Mouse (Mus musculus): ENCODE data around the gene Gm10190. TPM values are rescaled to one million over a fixed set of nuclear protein-coding genes. Genes with fewer than 3 reads are reported as not detected.

Gene Gm10190
- 1.2 TPM in 2 replicates for polyA plus RNA-seq (2014; fragmentation: Nextera tagmentation; extraction: Ambion mirVana)

- peak; percentile 95 for ATAC-seq (ENCODE audit: insufficient number of reproducible peaks, insufficient read depth, low FRiP score, low read depth)
- Histone ChIP-seq H3K27me3 (ENCODE audit: control insufficient read depth, insufficient read depth, low read length) (no peaks in the 10 kb centered on the region), H3K9ac (ENCODE audit: low read length) (peak within 1 kb of the TSS; percentile 74), H3K4me1 (ENCODE audit: control insufficient read depth in 2 of 2, insufficient read depth in 2 of 2, low read length in 2 of 2) (peaks cover 0 to 7% of the 10 kb centered on the region in 2 experiments; a peak in 2 of 4 replicates), H3K4me3 (ENCODE audit: control insufficient read depth in 1 of 2, insufficient read depth in 1 of 2, low read depth in 1 of 2, low read length in 2 of 2) (peak within 1 kb of the TSS; percentile 43 to 44), H3K27ac (replicated peaks in 1 of 2; ENCODE audit: control insufficient read depth in 1 of 2, insufficient read depth in 1 of 2, low read depth in 2 of 2, low read length in 2 of 2) (peak within 1 kb of the TSS; percentile 13 to 39; a peak in 2 of 4 replicates), H3K4me2 (ENCODE audit: low read length) (peak within 1 kb of the TSS; percentile 79), H3K36me3 (ENCODE audit: control insufficient read depth, insufficient read depth, low read length) (no peaks in the 10 kb centered on the region), H3K9me3 (ENCODE audit: control insufficient read depth, low read length) (no peaks in the 10 kb centered on the region)
- 3% methylated on average over 80 of the region's 102 CpGs for WGBS
Measured at GRCm38 (mm10) chr17:80372989-80373725, at the start of gene Gm10190. Gm10190 (minus strand) TSS chr17:80373541.

GRCm38 (mm10) chr17:80420998-80421397, 47.7 kb upstream of the Gm10190 start:
- peaks cover 58% of the 10 kb centered on the region for H3K36me3 ChIP-seq (ENCODE audit: control insufficient read depth, insufficient read depth, low read length)

GRCm38 (mm10) chr17:80418572-80419210, 45.4 kb upstream of the Gm10190 start:
- Histone ChIP-seq H3K9me3 (ENCODE audit: control insufficient read depth, low read length) (no peaks in the 10 kb centered on the region), H3K4me1 (ENCODE audit: control insufficient read depth in 2 of 2, insufficient read depth in 2 of 2, low read length in 2 of 2) (no peaks in the 10 kb centered on the region), H3K9ac (ENCODE audit: low read length) (no peak overlapping the region), H3K27me3 (ENCODE audit: control insufficient read depth, insufficient read depth, low read length) (no peaks in the 10 kb centered on the region), H3K4me2 (ENCODE audit: low read length) (no peak overlapping the region), H3K36me3 (ENCODE audit: control insufficient read depth, insufficient read depth, low read length) (peaks cover 79% of the 10 kb centered on the region), H3K27ac (replicated peaks in 1 of 2; ENCODE audit: control insufficient read depth in 1 of 2, insufficient read depth in 1 of 2, low read depth in 2 of 2, low read length in 2 of 2) (no peak overlapping the region), H3K4me3 (ENCODE audit: control insufficient read depth in 1 of 2, insufficient read depth in 1 of 2, low read depth in 1 of 2, low read length in 2 of 2) (no peak overlapping the region)
- 85% methylated on average over 10 of the region's 10 CpGs for WGBS
- no peak for ATAC-seq (ENCODE audit: insufficient number of reproducible peaks, insufficient read depth, low FRiP score, low read depth)

More at GRCm38 (mm10) chr17:80420998-80421397, 47.7 kb upstream of the Gm10190 start:
- Histone ChIP-seq H3K9me3 (ENCODE audit: control insufficient read depth, low read length) (no peaks in the 10 kb centered on the region), H3K4me3 (ENCODE audit: control insufficient read depth in 1 of 2, insufficient read depth in 1 of 2, low read depth in 1 of 2, low read length in 2 of 2) (no peak overlapping the region), H3K4me2 (ENCODE audit: low read length) (no peak overlapping the region), H3K27me3 (ENCODE audit: control insufficient read depth, insufficient read depth, low read length) (no peaks in the 10 kb centered on the region), H3K9ac (ENCODE audit: low read length) (no peak overlapping the region), H3K4me1 (ENCODE audit: control insufficient read depth in 2 of 2, insufficient read depth in 2 of 2, low read length in 2 of 2) (no peaks in the 10 kb centered on the region), H3K27ac (replicated peaks in 1 of 2; ENCODE audit: control insufficient read depth in 1 of 2, insufficient read depth in 1 of 2, low read depth in 2 of 2, low read length in 2 of 2) (no peak overlapping the region)
- no peak for ATAC-seq (ENCODE audit: insufficient number of reproducible peaks, insufficient read depth, low FRiP score, low read depth)
- 94% methylated on average over 1 of the region's 1 CpGs for WGBS

GRCm38 (mm10) chr17:80411182-80411581, 37.8 kb upstream of the Gm10190 start:
- H3K9ac ChIP-seq (ENCODE audit: low read length): no peak overlapping the region
- no peak overlapping the region for H3K27ac ChIP-seq (replicated peaks in 1 of 2; ENCODE audit: control insufficient read depth in 1 of 2, insufficient read depth in 1 of 2, low read depth in 2 of 2, low read length in 2 of 2)
- H3K4me3 ChIP-seq (ENCODE audit: control insufficient read depth in 1 of 2, insufficient read depth in 1 of 2, low read depth in 1 of 2, low read length in 2 of 2): no peak overlapping the region
- no peaks in the 10 kb centered on the region for H3K9me3 ChIP-seq (ENCODE audit: control insufficient read depth, low read length)
- WGBS: 80% methylated on average over 1 of the region's 1 CpGs
- no peak overlapping the region for H3K4me2 ChIP-seq (ENCODE audit: low read length)
- ATAC-seq (ENCODE audit: insufficient number of reproducible peaks, insufficient read depth, low FRiP score, low read depth): no peak
- peaks cover 89% of the 10 kb centered on the region for H3K36me3 ChIP-seq (ENCODE audit: control insufficient read depth, insufficient read depth, low read length)
- H3K27me3 ChIP-seq (ENCODE audit: control insufficient read depth, insufficient read depth, low read length): no peaks in the 10 kb centered on the region
- H3K4me1 ChIP-seq (ENCODE audit: control insufficient read depth in 2 of 2, insufficient read depth in 2 of 2, low read length in 2 of 2): no peaks in the 10 kb centered on the region

GRCm38 (mm10) chr17:80398243-80398642, 24.9 kb upstream of the Gm10190 start:
- no peak for ATAC-seq (ENCODE audit: insufficient number of reproducible peaks, insufficient read depth, low FRiP score, low read depth)
- Histone ChIP-seq H3K27ac (replicated peaks in 1 of 2; ENCODE audit: control insufficient read depth in 1 of 2, insufficient read depth in 1 of 2, low read depth in 2 of 2, low read length in 2 of 2) (no peak overlapping the region), H3K27me3 (ENCODE audit: control insufficient read depth, insufficient read depth, low read length) (no peaks in the 10 kb centered on the region), H3K9ac (ENCODE audit: low read length) (no peak overlapping the region), H3K4me1 (ENCODE audit: control insufficient read depth in 2 of 2, insufficient read depth in 2 of 2, low read length in 2 of 2) (no peaks in the 10 kb centered on the region), H3K9me3 (ENCODE audit: control insufficient read depth, low read length) (no peaks in the 10 kb centered on the region), H3K36me3 (ENCODE audit: control insufficient read depth, insufficient read depth, low read length) (peaks cover 50% of the 10 kb centered on the region), H3K4me3 (ENCODE audit: control insufficient read depth in 1 of 2, insufficient read depth in 1 of 2, low read depth in 1 of 2, low read length in 2 of 2) (no peak overlapping the region), H3K4me2 (ENCODE audit: low read length) (no peak overlapping the region)
- 92% methylated on average over 7 of the region's 7 CpGs for WGBS

- peak overlapping the region; percentile 57 for H3K9ac ChIP-seq (ENCODE audit: low read length)
- peak overlapping the region; percentile 45 to 47 for H3K4me3 ChIP-seq (ENCODE audit: control insufficient read depth in 1 of 2, insufficient read depth in 1 of 2, low read depth in 1 of 2, low read length in 2 of 2)
- H3K27me3 ChIP-seq (ENCODE audit: control insufficient read depth, insufficient read depth, low read length): no peaks in the 10 kb centered on the region
- peak overlapping the region; percentile 73 for H3K4me2 ChIP-seq (ENCODE audit: low read length)
- no peaks in the 10 kb centered on the region for H3K9me3 ChIP-seq (ENCODE audit: control insufficient read depth, low read length)
- WGBS: 10% methylated on average over 17 of the region's 17 CpGs
- peaks cover 5% of the 10 kb centered on the region; the same call in 1 of the 2 replicates for H3K36me3 ChIP-seq (ENCODE audit: control insufficient read depth, insufficient read depth, low read length)
- peak; percentile 82 for ATAC-seq (ENCODE audit: insufficient number of reproducible peaks, insufficient read depth, low FRiP score, low read depth)
- H3K4me1 ChIP-seq (ENCODE audit: control insufficient read depth in 2 of 2, insufficient read depth in 2 of 2, low read length in 2 of 2): peaks cover 0 to 2% of the 10 kb centered on the region in 2 experiments; a peak in 1 of 4 replicates
- H3K27ac ChIP-seq (replicated peaks in 1 of 2; ENCODE audit: control insufficient read depth in 1 of 2, insufficient read depth in 1 of 2, low read depth in 2 of 2, low read length in 2 of 2): 0 out of 4 replicates have a peak overlapping the region, but pooled peaks of 1 of the 2 experiments have one; percentile 3
Measured at GRCm38 (mm10) chr17:80391423-80392403, 18.4 kb upstream of the Gm10190 start.

GRCm38 (mm10) chr17:80390024-80390423, 16.7 kb upstream of the Gm10190 start:
- no peak overlapping the region for H3K27ac ChIP-seq (replicated peaks in 1 of 2; ENCODE audit: control insufficient read depth in 1 of 2, insufficient read depth in 1 of 2, low read depth in 2 of 2, low read length in 2 of 2)
- no peaks in the 10 kb centered on the region for H3K36me3 ChIP-seq (ENCODE audit: control insufficient read depth, insufficient read depth, low read length)
- H3K9me3 ChIP-seq (ENCODE audit: control insufficient read depth, low read length): no peaks in the 10 kb centered on the region
- no peak for ATAC-seq (ENCODE audit: insufficient number of reproducible peaks, insufficient read depth, low FRiP score, low read depth)
- no peak overlapping the region for H3K4me2 ChIP-seq (ENCODE audit: low read length)
- peaks cover 0 to 2% of the 10 kb centered on the region in 2 experiments; a peak in 1 of 4 replicates for H3K4me1 ChIP-seq (ENCODE audit: control insufficient read depth in 2 of 2, insufficient read depth in 2 of 2, low read length in 2 of 2)
- no peak overlapping the region for H3K4me3 ChIP-seq (ENCODE audit: control insufficient read depth in 1 of 2, insufficient read depth in 1 of 2, low read depth in 1 of 2, low read length in 2 of 2)
- H3K9ac ChIP-seq (ENCODE audit: low read length): no peak overlapping the region
- 58% methylated on average over 10 of the region's 10 CpGs for WGBS
- no peaks in the 10 kb centered on the region for H3K27me3 ChIP-seq (ENCODE audit: control insufficient read depth, insufficient read depth, low read length)

Measured in heart, embryonic 14.5 days (tissue).